Mouse (Mus musculus) E14TG2a.4 (cell line): ENCODE results near the gene Rab3gap1.

Experiments
- H3K27me3 ChIP-seq: 2 replicates; pipeline ENCODE4 v1.6.1; 2014; ENCODE audit warnings: low read length, control low read depth; ENCODE audit not compliant: insufficient read depth
- H3K36me3 ChIP-seq: 2 replicates; pipeline ENCODE4 v1.6.1; 2014; ENCODE audit warnings: low read length, control low read depth; ENCODE audit not compliant: insufficient read depth
- H3K4me1 ChIP-seq: replicated peaks from 2 replicates; pipeline ENCODE4 v1.6.1; 2014; ENCODE audit warnings: low read depth, low read length, control low read depth
- H3K4me3 ChIP-seq: replicated peaks from 2 replicates; pipeline ENCODE4 v1.5.1; 2014; ENCODE audit warnings: mild to moderate bottlenecking, low read length
- H3K9me3 ChIP-seq: 2 replicates; pipeline ENCODE4 v1.6.1; 2014; ENCODE audit warnings: low read length, control low read depth
- CTCF ChIP-seq: conservative IDR thresholded peaks from 2 replicates; pipeline ENCODE4 v1.5.1; 2014; ENCODE audit warnings: low read length
- NANOG ChIP-seq: IDR thresholded peaks from 2 replicates; pipeline ENCODE4 v1.6.1; 2014; ENCODE audit warnings: borderline replicate concordance, low read length, mixed read lengths
- POU5F1 ChIP-seq: IDR thresholded peaks from 2 replicates; pipeline ENCODE4 v1.6.1; 2014; ENCODE audit warnings: low read length, borderline replicate concordance

Gene Rab3gap1

DNA sequence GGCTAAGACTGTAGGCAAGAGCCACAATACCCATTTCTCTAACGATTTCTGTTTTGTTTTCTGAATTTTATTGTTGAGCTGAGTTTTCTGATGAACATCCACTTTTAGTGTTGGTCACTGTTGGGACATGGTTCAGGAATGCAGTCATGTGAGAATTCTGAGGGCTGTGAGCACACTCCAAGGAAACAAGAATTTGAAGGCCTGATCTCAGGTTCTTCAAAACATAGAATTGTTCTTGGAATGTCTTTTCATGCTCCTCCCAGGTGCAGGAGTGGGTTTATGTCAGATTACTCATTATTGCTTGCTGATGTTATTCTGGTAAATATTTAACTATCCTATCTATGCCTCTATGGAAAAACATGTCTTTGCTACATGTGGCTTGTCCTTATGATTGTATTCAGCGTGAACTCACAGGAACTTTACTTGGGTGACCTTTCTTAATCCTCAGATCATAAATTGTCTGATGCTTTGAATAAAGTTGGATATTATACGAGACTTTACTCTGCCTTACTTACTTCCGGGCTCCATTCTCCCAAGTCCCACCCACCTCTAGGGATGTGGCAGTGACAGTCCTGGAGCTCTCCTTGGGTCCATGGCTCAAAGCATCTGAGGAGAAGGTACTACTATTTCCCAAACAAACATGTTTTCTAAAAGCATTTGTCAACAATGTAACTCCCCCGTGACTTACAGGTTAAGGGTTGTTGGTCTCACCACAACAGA is 114.9 kb downstream of the Rab3gap1 start:
- Histone ChIP-seq H3K9me3 (no peaks in the 10 kb centered on the region), H3K36me3 (peaks cover 20% of the 10 kb centered on the region)

DNA sequence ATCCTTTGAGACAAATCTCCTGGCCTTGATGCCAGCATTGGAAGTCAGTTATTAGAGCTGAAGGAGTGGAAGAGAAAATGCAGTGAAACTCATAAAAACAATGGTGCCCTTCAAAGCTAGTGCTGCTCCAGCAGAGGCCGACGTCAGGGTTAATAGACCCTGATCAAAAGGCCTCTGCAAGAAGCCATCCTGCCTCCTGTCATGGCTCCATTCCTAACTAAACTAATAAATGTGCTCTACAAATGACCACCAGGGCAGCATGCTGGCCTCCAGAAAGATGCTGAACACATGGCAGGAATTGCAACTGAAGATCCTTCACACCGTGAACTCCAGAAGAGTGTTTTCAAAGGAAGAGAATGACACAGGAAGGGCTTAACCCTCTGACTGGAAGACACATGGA is 116.8 kb downstream of the Rab3gap1 start:
- H3K36me3 ChIP-seq, result peaks cover 23% of the 10 kb centered on the region

More for the DNA sequence above, 114.9 kb downstream of the Rab3gap1 start:
- Histone ChIP-seq H3K4me1 (no peaks in the 10 kb centered on the region), H3K4me3 (no peak overlapping the region), H3K27me3 (no peaks in the 10 kb centered on the region)
- no peak for TF ChIP-seq NANOG
- TF ChIP-seq CTCF, result no peak
- no peak for TF ChIP-seq POU5F1

DNA sequence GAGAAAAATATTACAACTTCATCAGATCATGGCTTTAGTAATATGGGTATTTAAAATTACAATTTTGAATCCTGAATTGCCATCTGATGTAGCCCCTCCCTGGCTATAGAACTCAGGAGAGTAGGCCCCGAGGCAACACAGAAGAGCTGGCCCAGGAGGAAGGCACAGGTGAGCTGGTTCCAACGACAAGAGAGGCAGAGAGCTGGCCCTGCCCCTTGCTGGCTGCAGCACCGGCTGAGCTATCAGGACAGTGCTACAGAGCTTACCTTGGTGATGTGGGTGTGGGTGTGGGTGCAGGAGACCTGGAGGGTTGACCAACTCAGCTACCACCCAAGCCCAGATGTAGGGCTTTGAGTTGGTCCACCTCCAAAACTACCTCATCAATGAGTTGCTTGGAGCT is 119.7 kb downstream of the Rab3gap1 start:
- no peak for TF ChIP-seq POU5F1
- TF ChIP-seq NANOG, result no peak
- TF ChIP-seq CTCF, result no peak
- peaks cover 43% of the 10 kb centered on the region for H3K36me3 ChIP-seq
- no peaks in the 10 kb centered on the region for H3K27me3 ChIP-seq
- no peaks in the 10 kb centered on the region for H3K9me3 ChIP-seq
- H3K4me1 ChIP-seq, result peaks cover 21% of the 10 kb centered on the region
- H3K4me3 ChIP-seq, result no peak overlapping the region

More for the DNA sequence above, 116.8 kb downstream of the Rab3gap1 start:
- Histone ChIP-seq H3K4me3 (no peak overlapping the region), H3K9me3 (no peaks in the 10 kb centered on the region), H3K27me3 (no peaks in the 10 kb centered on the region), H3K4me1 (peaks cover 13% of the 10 kb centered on the region)
- TF ChIP-seq POU5F1 (no peak), CTCF (no peak), NANOG (no peak)

DNA sequence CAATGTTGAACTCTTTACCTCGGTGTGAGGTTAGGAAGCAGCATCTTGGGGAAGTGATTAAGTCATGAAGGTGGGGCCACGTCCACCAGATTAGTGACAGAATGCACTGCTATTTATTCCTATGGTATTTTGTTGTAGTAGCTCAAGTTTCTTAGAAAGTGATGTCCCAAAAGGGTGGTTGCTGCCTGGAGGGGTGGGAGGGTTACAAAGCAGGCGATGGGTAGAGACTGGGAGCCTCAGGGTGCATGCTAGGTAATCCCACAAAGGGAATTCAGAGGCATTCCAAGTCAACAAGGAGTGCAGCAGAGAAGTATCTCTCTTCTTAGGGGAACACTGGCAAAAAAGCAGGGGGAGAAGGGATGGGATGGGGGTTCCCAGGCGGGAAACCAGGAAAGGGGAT is 120.8 kb downstream of the Rab3gap1 start:
- TF ChIP-seq NANOG, result no peak
- TF ChIP-seq POU5F1, result no peak
- TF ChIP-seq CTCF, result no peak
- H3K4me3 ChIP-seq, result no peak overlapping the region
- H3K9me3 ChIP-seq, result no peaks in the 10 kb centered on the region
- peaks cover 21% of the 10 kb centered on the region for H3K4me1 ChIP-seq
- H3K36me3 ChIP-seq, result peaks cover 47% of the 10 kb centered on the region
- no peaks in the 10 kb centered on the region for H3K27me3 ChIP-seq

DNA sequence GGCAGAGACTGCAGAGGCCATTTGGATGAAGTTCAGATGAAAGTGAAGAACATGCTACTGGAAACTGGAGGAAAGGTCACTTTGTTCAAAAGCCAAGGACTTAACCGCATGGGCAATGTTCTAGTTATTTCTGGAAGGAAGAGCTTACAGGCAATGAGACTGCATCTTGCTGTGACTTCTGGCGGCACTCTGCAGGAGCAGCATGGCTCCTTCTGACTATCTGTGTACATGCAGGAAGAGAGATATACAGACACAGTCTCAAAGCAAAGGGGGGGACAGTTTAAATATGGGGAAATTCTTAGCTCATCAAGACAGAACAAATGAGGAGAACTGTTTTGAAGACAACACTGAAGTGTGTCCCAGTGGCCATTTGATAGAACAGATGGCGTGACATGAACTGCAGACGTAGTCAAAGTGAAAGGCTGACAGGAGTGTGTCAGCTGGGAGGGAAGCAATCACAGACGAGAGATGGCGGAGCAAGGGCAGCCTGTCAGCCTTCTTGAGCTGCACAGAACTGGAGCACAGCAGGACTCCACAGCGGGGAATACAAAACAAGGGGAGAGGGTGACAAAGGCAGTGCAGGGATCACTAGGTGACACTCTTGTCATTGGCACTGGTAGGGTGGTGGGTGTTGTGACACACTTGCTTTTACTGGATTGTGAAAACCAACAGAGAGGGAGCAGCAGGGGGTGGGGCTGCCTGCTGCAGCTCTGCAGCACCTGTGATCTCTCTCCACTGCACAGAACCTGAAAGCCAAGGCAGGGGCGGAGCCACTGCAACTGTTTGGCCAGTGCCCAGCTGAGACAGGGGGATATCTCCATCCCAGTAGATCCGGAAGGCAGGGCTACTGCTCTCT is 121.5 kb downstream of the Rab3gap1 start:
- no peaks in the 10 kb centered on the region for H3K27me3 ChIP-seq
- H3K36me3 ChIP-seq, result peaks cover 41% of the 10 kb centered on the region
- no peaks in the 10 kb centered on the region for H3K9me3 ChIP-seq
- peak overlapping the region; percentile 14; the same call in 1 of the 2 replicates for H3K4me3 ChIP-seq
- TF ChIP-seq CTCF (no peak), POU5F1 (no peak), NANOG (no peak)
- peaks cover 21% of the 10 kb centered on the region for H3K4me1 ChIP-seq
